Mouse (Mus musculus) heart, adult 2 months (tissue): ENCODE measurements around the gene Ascl3.

Source experiments
- CTCF ChIP-seq: fragments of 200-600 bp; IDR thresholded peaks from 2 replicates; pipeline ENCODE4 v1.8.1; 2022; ENCODE audit warnings: antibody characterized with exemption, mild to moderate bottlenecking, moderate library complexity
- EP300 ChIP-seq: fragments of 200-500 bp; IDR thresholded peaks from 2 replicates; pipeline ENCODE4 v1.6.1; 2011; ENCODE audit warnings: low read depth, low read length, control low read depth; ENCODE audit not compliant: insufficient read depth

DNA sequence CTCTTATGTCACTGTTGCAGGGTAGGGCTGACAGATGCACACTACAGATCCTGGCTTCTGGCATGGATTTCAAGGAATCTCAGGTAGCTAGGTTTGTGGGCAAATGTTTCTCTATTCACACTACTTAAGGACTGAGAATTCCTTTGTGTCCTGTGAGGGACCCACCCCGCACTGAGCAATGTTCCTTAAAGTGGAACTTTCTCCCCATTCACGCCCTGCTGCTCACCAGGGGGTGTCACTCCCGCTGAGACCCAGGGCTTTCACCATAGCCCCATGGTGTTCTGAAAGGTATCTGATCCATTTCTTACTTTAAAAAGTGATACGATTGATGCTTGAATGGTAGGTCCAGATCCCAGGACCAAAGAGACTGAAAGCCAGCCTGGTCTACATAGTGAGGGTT is 28.8 kb downstream of the Ascl3 start:
- TF ChIP-seq CTCF (no peak), EP300 (no peak)
